Mouse (Mus musculus): ENCODE measurements around the gene Crhr2. TPM values are rescaled to one million over a fixed set of nuclear protein-coding genes. Genes with fewer than 3 reads are reported as not detected.

The Crhr2 gene
- not detected for polyA plus RNA-seq (2015; fragmentation: Illumina TruSeq; extraction: RNeasy Lipid Tissue Mini Kit (QIAGEN cat#74804); ENCODE audit: insufficient read depth, low replicate concordance)

GRCm38 (mm10) chr6:55132794-55133193 is at the start of gene Crhr2:
Gene Crhr2 (minus strand): TSS chr6:55133016.

GRCm38 (mm10) chr6:55174741-55175181 is 41.9 kb upstream of the Crhr2 start, which contains the start of gene Inmt:
Gene Inmt (minus strand): TSS chr6:55175043.

Other genes with a start within 250 kb of the Crhr2 start
- gene Nod1, start 160.4 kb downstream of the Crhr2 start, polyA plus RNA-seq (2015; fragmentation: Illumina TruSeq; extraction: RNeasy Lipid Tissue Mini Kit (QIAGEN cat#74804); ENCODE audit: insufficient read depth, low replicate concordance): 35.8 TPM
- 39.2 TPM for gene Ggct, start 140.1 kb downstream of the Crhr2 start, polyA plus RNA-seq (2015; fragmentation: Illumina TruSeq; extraction: RNeasy Lipid Tissue Mini Kit (QIAGEN cat#74804); ENCODE audit: insufficient read depth, low replicate concordance)
- 74.1 TPM for gene Gars, start 95.0 kb downstream of the Crhr2 start, polyA plus RNA-seq (2015; fragmentation: Illumina TruSeq; extraction: RNeasy Lipid Tissue Mini Kit (QIAGEN cat#74804); ENCODE audit: insufficient read depth, low replicate concordance)
- 0.95 TPM for gene Inmt, start 42.0 kb upstream of the Crhr2 start, polyA plus RNA-seq (2015; fragmentation: Illumina TruSeq; extraction: RNeasy Lipid Tissue Mini Kit (QIAGEN cat#74804); ENCODE audit: insufficient read depth, low replicate concordance)
- 0.94 TPM for gene Mindy4, start 70.4 kb upstream of the Crhr2 start, polyA plus RNA-seq (2015; fragmentation: Illumina TruSeq; extraction: RNeasy Lipid Tissue Mini Kit (QIAGEN cat#74804); ENCODE audit: insufficient read depth, low replicate concordance)
- gene Aqp1, start 203.4 kb upstream of the Crhr2 start, polyA plus RNA-seq (2015; fragmentation: Illumina TruSeq; extraction: RNeasy Lipid Tissue Mini Kit (QIAGEN cat#74804); ENCODE audit: insufficient read depth, low replicate concordance): 39.2 TPM
- not detected for gene Ghrhr, start 243.3 kb upstream of the Crhr2 start, polyA plus RNA-seq (2015; fragmentation: Illumina TruSeq; extraction: RNeasy Lipid Tissue Mini Kit (QIAGEN cat#74804); ENCODE audit: insufficient read depth, low replicate concordance)